Mouse (Mus musculus) stomach, postnatal 0 days (tissue): ENCODE results near the gene H2afz.

Experiments
- CTCF ChIP-seq: IDR thresholded peaks from 2 replicates; pipeline ENCODE4 v1.5.1; 2016; ENCODE audit warnings: antibody characterized with exemption, low read depth, mild to moderate bottlenecking, moderate library complexity
- EP300 ChIP-seq: optimal IDR thresholded peaks from 2 replicates; pipeline ENCODE3; 2016; ENCODE audit warnings: antibody characterized with exemption

- TF ChIP-seq CTCF (no peak), EP300 (no peak)
Observed at GRCm38 (mm10) chr3:137855328-137855727, 9.0 kb upstream of the H2afz start.
